Mouse (Mus musculus): ENCODE data around the gene Galns.

DNA sequence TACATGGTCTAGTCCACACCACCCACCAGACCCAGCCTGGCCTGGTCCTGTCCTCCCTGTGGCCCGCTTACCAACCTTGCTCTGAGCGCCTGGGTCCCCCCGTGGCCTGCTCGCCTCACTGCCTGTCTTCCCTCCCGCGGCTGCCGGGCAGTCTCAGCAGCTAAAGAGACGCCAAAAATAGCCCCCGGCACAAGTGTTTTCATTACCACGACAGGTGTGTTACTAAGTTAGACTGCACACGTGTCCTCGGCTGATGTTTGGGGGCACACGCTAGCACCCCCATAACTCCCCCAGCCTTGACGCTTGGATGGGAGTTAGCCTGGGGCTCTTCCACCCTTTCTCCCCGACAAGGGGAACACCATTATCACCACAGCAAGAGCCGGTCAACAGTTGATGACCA, 35.1 kb upstream of the Galns start:
- TF ChIP-seq CTCF (IDR thresholded peaks at IDR 0.05; ENCODE audit: borderline replicate concordance, extremely low read depth, insufficient read depth, insufficient read length) (no peak), POLR2A (IDR thresholded peaks at IDR 0.05; ENCODE audit: borderline replicate concordance, extremely low read depth, insufficient read depth, insufficient read length, poor library complexity, severe bottlenecking) (no peak)
